Mouse (Mus musculus) forebrain, embryonic 13.5 days (tissue): ENCODE measurements around the gene Ube2h. TPM values are rescaled to one million over a fixed set of nuclear protein-coding genes. Genes with fewer than 3 reads are reported as not detected.
A peak's percentile ranks its signal among the peaks of the same experiment; 100 is the strongest.

Experiments
- ATAC-seq: fragments of 200-750 bp; cut with Nextera tagmentation; 2 replicates; pipeline ENCODE4 v1.8.0; 2017
- H3K27ac ChIP-seq: fragments of 300-500 bp; sonication (generic); 2 replicates; pipeline ENCODE4 v1.5.1; 2015; ENCODE audit warnings: inconsistent platforms, mild to moderate bottlenecking, moderate library complexity
- H3K27me3 ChIP-seq: fragments of 300-500 bp; sonication (generic); 2 replicates; pipeline ENCODE4 v1.6.1; 2015; ENCODE audit warnings: mild to moderate bottlenecking, inconsistent platforms
- H3K36me3 ChIP-seq: fragments of 300-500 bp; sonication (generic); 2 replicates; pipeline ENCODE4 v1.6.1; 2015; ENCODE audit warnings: mild to moderate bottlenecking, inconsistent platforms; ENCODE audit not compliant: poor library complexity, severe bottlenecking
- H3K4me1 ChIP-seq: fragments of 300-500 bp; sonication (generic); 2 replicates; pipeline ENCODE4 v1.6.1; 2015; ENCODE audit warnings: inconsistent platforms
- H3K4me2 ChIP-seq: fragments of 300-500 bp; sonication (generic); 2 replicates; pipeline ENCODE4 v1.6.1; 2015; ENCODE audit warnings: inconsistent platforms, mild to moderate bottlenecking, moderate library complexity
- H3K4me3 ChIP-seq: fragments of 300-500 bp; sonication (generic); 2 replicates; pipeline ENCODE4 v1.5.1; 2015; ENCODE audit warnings: mild to moderate bottlenecking, inconsistent platforms
- H3K9ac ChIP-seq: fragments of 300-500 bp; sonication (generic); 2 replicates; pipeline ENCODE4 v1.6.1; 2015; ENCODE audit warnings: mild to moderate bottlenecking, inconsistent platforms
- H3K9me3 ChIP-seq: fragments of 300-500 bp; sonication (generic); replicated peaks from 2 replicates; pipeline ENCODE4 v1.6.1; 2016; ENCODE audit warnings: inconsistent platforms
- WGBS: fragments of 180-500 bp; shearing (Covaris S2); methylation state at CpG from one replicate; pipeline ENCODE4 v1.1.7; 2015; 5-methylcytosine and 5-hydroxymethylcytosine counted together
- polyA plus RNA-seq: library from polyadenylated mRNA; unstranded; fragments of >200 nt; fragmentation: Nextera tagmentation; extraction: Ambion mirVana; gene quantifications from 2 replicates; pipeline ENCODE4 v1.2.1, GENCODE M21; 2015

Ube2h gene
- polyA plus RNA-seq, 1 experiment from 2014 or later: 55.8 TPM

- no peaks in the 10 kb centered on the region for H3K4me1 ChIP-seq
- no peaks in the 10 kb centered on the region for H3K9me3 ChIP-seq
- 83% methylated on average over 6 of the region's 6 CpGs for WGBS
- no peak overlapping the region for H3K9ac ChIP-seq
- H3K27ac ChIP-seq: no peak overlapping the region
- no peak for ATAC-seq
- H3K4me2 ChIP-seq: no peak overlapping the region
- H3K27me3 ChIP-seq: no peaks in the 10 kb centered on the region
- no peak overlapping the region for H3K4me3 ChIP-seq
- H3K36me3 ChIP-seq: peaks cover 26% of the 10 kb centered on the region; the same call in 1 of the 2 replicates
These were observed 65.1 kb downstream of the Ube2h start for GRCm38 (mm10) chr6:30239207-30239606.

GRCm38 (mm10) chr6:30238079-30238478, 66.3 kb downstream of the Ube2h start:
- WGBS: 99% methylated on average over 2 of the region's 2 CpGs
- Histone ChIP-seq H3K4me2 (no peak overlapping the region), H3K4me1 (no peaks in the 10 kb centered on the region), H3K27me3 (no peaks in the 10 kb centered on the region), H3K27ac (no peak overlapping the region), H3K9ac (no peak overlapping the region), H3K9me3 (no peaks in the 10 kb centered on the region), H3K36me3 (peaks cover 30% of the 10 kb centered on the region), H3K4me3 (no peak overlapping the region)
- no peak for ATAC-seq

GRCm38 (mm10) chr6:30236564-30236963, 67.8 kb downstream of the Ube2h start:
- ATAC-seq: no peak
- H3K9ac ChIP-seq: no peak overlapping the region
- WGBS: 85% methylated on average over 1 of the region's 1 CpGs

GRCm38 (mm10) chr6:30231758-30232293, 72.5 kb downstream of the Ube2h start:
- Histone ChIP-seq H3K27ac (no peak overlapping the region), H3K4me1 (no peaks in the 10 kb centered on the region), H3K4me2 (no peak overlapping the region), H3K9me3 (no peaks in the 10 kb centered on the region), H3K36me3 (peaks cover 13% of the 10 kb centered on the region), H3K9ac (no peak overlapping the region), H3K27me3 (no peaks in the 10 kb centered on the region), H3K4me3 (no peak overlapping the region)
- no peak for ATAC-seq
- 91% methylated on average over 4 of the region's 4 CpGs for WGBS

More at GRCm38 (mm10) chr6:30236564-30236963, 67.8 kb downstream of the Ube2h start:
- H3K27ac ChIP-seq: no peak overlapping the region
- H3K4me3 ChIP-seq: no peak overlapping the region
- H3K36me3 ChIP-seq: peaks cover 35% of the 10 kb centered on the region
- no peaks in the 10 kb centered on the region for H3K27me3 ChIP-seq
- H3K4me2 ChIP-seq: no peak overlapping the region
- no peaks in the 10 kb centered on the region for H3K4me1 ChIP-seq
- no peaks in the 10 kb centered on the region for H3K9me3 ChIP-seq

GRCm38 (mm10) chr6:30230246-30230645, 74.1 kb downstream of the Ube2h start:
- no peak overlapping the region for H3K4me2 ChIP-seq
- no peak overlapping the region for H3K27ac ChIP-seq
- H3K9me3 ChIP-seq: no peaks in the 10 kb centered on the region
- H3K9ac ChIP-seq: no peak overlapping the region
- peaks cover 23% of the 10 kb centered on the region for H3K36me3 ChIP-seq
- H3K4me3 ChIP-seq: no peak overlapping the region
- ATAC-seq: no peak
- 90% methylated on average over 7 of the region's 7 CpGs for WGBS
- no peaks in the 10 kb centered on the region for H3K27me3 ChIP-seq
- no peaks in the 10 kb centered on the region for H3K4me1 ChIP-seq

- WGBS: 92% methylated on average over 2 of the region's 2 CpGs
- H3K4me3 ChIP-seq: no peak overlapping the region
- peaks cover 23% of the 10 kb centered on the region for H3K36me3 ChIP-seq
- no peak for ATAC-seq
- H3K4me1 ChIP-seq: no peaks in the 10 kb centered on the region
- no peak overlapping the region for H3K9ac ChIP-seq
- H3K4me2 ChIP-seq: no peak overlapping the region
- H3K27me3 ChIP-seq: no peaks in the 10 kb centered on the region
- no peaks in the 10 kb centered on the region for H3K9me3 ChIP-seq
- no peak overlapping the region for H3K27ac ChIP-seq
These were observed 75.4 kb downstream of the Ube2h start for GRCm38 (mm10) chr6:30228921-30229320.

- H3K4me3 ChIP-seq: no peak overlapping the region
- H3K9ac ChIP-seq: no peak overlapping the region
- H3K27me3 ChIP-seq: no peaks in the 10 kb centered on the region
- no peak overlapping the region for H3K4me2 ChIP-seq
- H3K4me1 ChIP-seq: no peaks in the 10 kb centered on the region
- 72% methylated on average over 5 of the region's 5 CpGs for WGBS
- H3K27ac ChIP-seq: no peak overlapping the region
- peaks cover 20% of the 10 kb centered on the region for H3K36me3 ChIP-seq
- H3K9me3 ChIP-seq: no peaks in the 10 kb centered on the region
- no peak for ATAC-seq
These were observed 76.0 kb downstream of the Ube2h start for GRCm38 (mm10) chr6:30228353-30228752.

- ATAC-seq: no peak
- H3K27me3 ChIP-seq: no peaks in the 10 kb centered on the region
- no peak overlapping the region for H3K4me2 ChIP-seq
- no peaks in the 10 kb centered on the region for H3K9me3 ChIP-seq
- WGBS: 90% methylated on average over 7 of the region's 7 CpGs
- no peak overlapping the region for H3K27ac ChIP-seq
- H3K4me1 ChIP-seq: no peaks in the 10 kb centered on the region
- H3K36me3 ChIP-seq: peaks cover 15% of the 10 kb centered on the region; the same call in 1 of the 2 replicates
- H3K9ac ChIP-seq: no peak overlapping the region
- no peak overlapping the region for H3K4me3 ChIP-seq
These were observed 77.2 kb downstream of the Ube2h start for GRCm38 (mm10) chr6:30226971-30227700.

- no peak for ATAC-seq
- 97% methylated on average over 1 of the region's 1 CpGs for WGBS
- Histone ChIP-seq H3K4me2 (no peak overlapping the region), H3K27ac (no peak overlapping the region), H3K9me3 (no peaks in the 10 kb centered on the region), H3K36me3 (peaks cover 27% of the 10 kb centered on the region), H3K27me3 (no peaks in the 10 kb centered on the region), H3K4me3 (no peak overlapping the region), H3K4me1 (no peaks in the 10 kb centered on the region), H3K9ac (no peak overlapping the region)
These were observed 79.6 kb downstream of the Ube2h start for GRCm38 (mm10) chr6:30224693-30225092.

GRCm38 (mm10) chr6:30222321-30222720, 82.0 kb downstream of the Ube2h start:
- H3K27me3 ChIP-seq: no peaks in the 10 kb centered on the region
- H3K9ac ChIP-seq: no peak overlapping the region
- H3K4me1 ChIP-seq: no peaks in the 10 kb centered on the region
- H3K9me3 ChIP-seq: no peaks in the 10 kb centered on the region
- peak; percentile 81; the same call in 1 of the 2 replicates for ATAC-seq
- H3K4me3 ChIP-seq: no peak overlapping the region
- H3K27ac ChIP-seq: no peak overlapping the region
- peaks cover 39% of the 10 kb centered on the region for H3K36me3 ChIP-seq
- 63% methylated on average over 1 of the region's 1 CpGs for WGBS
- H3K4me2 ChIP-seq: no peak overlapping the region

- Histone ChIP-seq H3K4me2 (no peak overlapping the region), H3K27me3 (no peaks in the 10 kb centered on the region), H3K36me3 (peaks cover 41% of the 10 kb centered on the region), H3K4me1 (no peaks in the 10 kb centered on the region), H3K9ac (no peak overlapping the region), H3K9me3 (no peaks in the 10 kb centered on the region), H3K4me3 (no peak overlapping the region), H3K27ac (no peak overlapping the region)
- WGBS: 93% methylated on average over 3 of the region's 3 CpGs
- no peak for ATAC-seq
These were observed 86.8 kb downstream of the Ube2h start for GRCm38 (mm10) chr6:30217581-30217980.

GRCm38 (mm10) chr6:30212468-30212867, 91.9 kb downstream of the Ube2h start:
- no peak for ATAC-seq
- H3K4me2 ChIP-seq: no peak overlapping the region
- no peaks in the 10 kb centered on the region for H3K27me3 ChIP-seq
- WGBS: 90% methylated on average over 8 of the region's 8 CpGs
- H3K9ac ChIP-seq: no peak overlapping the region
- no peak overlapping the region for H3K27ac ChIP-seq
- peaks cover 18% of the 10 kb centered on the region for H3K36me3 ChIP-seq
- no peaks in the 10 kb centered on the region for H3K9me3 ChIP-seq
- H3K4me3 ChIP-seq: no peak overlapping the region
- no peaks in the 10 kb centered on the region for H3K4me1 ChIP-seq
